Mouse (Mus musculus) ES-E14 (cell line): Measurements from ENCODE around the gene Gm20662.

Experiments
- CHD2 ChIP-seq: IDR thresholded peaks from 2 replicates; pipeline ENCODE4 v1.6.1; 2014; ENCODE audit warnings: mild to moderate bottlenecking, low read depth, low read length, inconsistent platforms
- HCFC1 ChIP-seq: IDR thresholded peaks from 2 replicates; pipeline ENCODE4 v1.6.1; 2012; ENCODE audit warnings: low read length, inconsistent platforms, borderline replicate concordance; ENCODE audit not compliant: insufficient read depth

DNA sequence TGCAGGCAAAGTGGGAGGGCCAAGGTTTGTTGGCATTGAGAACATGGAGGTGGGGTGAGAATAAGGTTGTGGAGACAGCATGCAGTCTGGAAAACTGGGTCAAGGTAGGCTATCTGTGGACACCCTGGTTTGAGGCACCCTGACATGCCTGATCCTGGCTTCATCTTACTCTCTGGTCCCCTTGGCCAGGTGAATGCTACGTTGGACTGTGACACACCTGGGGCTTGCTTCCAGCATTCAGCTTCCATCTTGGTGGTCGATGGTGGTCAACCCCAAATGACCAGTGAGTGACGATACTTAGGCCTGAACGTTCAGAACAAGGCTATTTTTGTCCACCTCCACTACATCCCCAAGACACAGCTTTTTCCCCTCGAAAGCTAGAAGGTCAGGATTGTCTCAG is at the start of gene Gm20662:
- no peak for TF ChIP-seq HCFC1
- TF ChIP-seq CHD2 = no peak
